Comparison of ENCODE assay signal across 7 mouse cellular contexts in the genomic region with DNA sequence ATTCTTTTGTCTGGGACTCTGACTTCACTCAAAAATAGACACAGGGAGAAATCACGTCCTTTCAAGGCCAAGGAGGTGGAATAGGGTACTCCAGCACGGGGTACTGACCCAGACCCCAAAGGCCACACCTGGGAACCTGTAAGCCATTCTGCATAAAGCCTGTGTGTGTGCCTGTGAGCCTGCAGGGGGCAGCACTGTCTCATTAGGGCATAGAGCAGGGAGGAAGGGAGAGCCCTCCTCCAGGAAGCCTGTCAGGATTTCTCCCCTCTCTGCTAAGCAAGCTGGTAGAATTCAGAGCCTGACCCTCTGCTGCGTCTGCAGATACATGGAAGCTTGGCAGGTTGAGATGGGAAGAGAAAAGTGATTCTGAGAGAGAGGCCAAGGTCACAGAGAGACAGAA. TPM values are rescaled to one million over a fixed set of nuclear protein-coding genes. Genes with fewer than 3 reads are reported as not detected.
DNase-seq lines count a peak whose midpoint lies in the region; ATAC-seq lines count a peak whose summit lies in the region.

No protein-coding gene starts in this region.

- H3K4me3 ChIP-seq in liver, embryonic 11.5 days (ENCODE audit: low read depth, low read length): no peak overlapping the region
- H3K4me3 ChIP-seq in midbrain, embryonic 11.5 days (ENCODE audit: low read depth, low read length): no peak overlapping the region

- H3K27me3 ChIP-seq in liver, embryonic 11.5 days (replicated peaks; ENCODE audit: control insufficient read depth, insufficient read depth, low read length): no peaks in the 10 kb centered on the region
- no peaks in the 10 kb centered on the region for H3K27me3 ChIP-seq in midbrain, embryonic 11.5 days (ENCODE audit: control insufficient read depth, insufficient read depth, low read length)

- H3K4me1 ChIP-seq in liver, embryonic 11.5 days (replicated peaks; ENCODE audit: control insufficient read depth, insufficient read depth, low read length): peaks cover 9% of the 10 kb centered on the region; the same call in 1 of the 2 replicates
- no peaks in the 10 kb centered on the region for H3K4me1 ChIP-seq in midbrain, embryonic 11.5 days (ENCODE audit: control insufficient read depth, insufficient read depth, low read length)

- no peak for ATAC-seq in liver, embryonic 11.5 days (replicated peaks; ENCODE audit: low FRiP score)
- no peak for ATAC-seq in cerebellum, adult (ENCODE audit: insufficient number of reproducible peaks, low FRiP score, low TSS enrichment)
- no peak for ATAC-seq in midbrain, embryonic 11.5 days (ENCODE audit: low FRiP score)

- H3K4me2 ChIP-seq in liver, embryonic 11.5 days: no peak overlapping the region
- no peak overlapping the region for H3K4me2 ChIP-seq in midbrain, embryonic 11.5 days

- no peak overlapping the region for H3K9ac ChIP-seq in liver, embryonic 11.5 days (ENCODE audit: low read depth, low read length)
- no peak overlapping the region for H3K9ac ChIP-seq in midbrain, embryonic 11.5 days (ENCODE audit: low read length)

- no peaks in the 10 kb centered on the region; the same call in 1 of the 2 replicates for H3K36me3 ChIP-seq in liver, embryonic 11.5 days (ENCODE audit: control insufficient read depth, insufficient read depth, low read length)
- no peaks in the 10 kb centered on the region for H3K36me3 ChIP-seq in midbrain, embryonic 11.5 days (ENCODE audit: control insufficient read depth, insufficient read depth, low read length)

- WGBS in liver, embryonic 11.5 days: 76% methylated on average over 3 of the region's 3 CpGs
- WGBS in midbrain, embryonic 11.5 days: 81% methylated on average over 3 of the region's 3 CpGs

- H3K27ac ChIP-seq in liver, embryonic 11.5 days (ENCODE audit: low read depth, low read length): no peak overlapping the region
- no peak overlapping the region for H3K27ac ChIP-seq in midbrain, embryonic 11.5 days (ENCODE audit: low read depth, low read length)

- DNase-seq in liver (peak; percentile 60), ZHBTc4 (ENCODE audit: low read depth, low spot score) (peak; percentile 83)
- DNase-seq in liver, embryonic 11.5 days (ENCODE audit: low spot score): no peak
- peak; percentile 65 to 71 for DNase-seq in kidney, postnatal 4 days
- DNase-seq in thymus, postnatal 0 days (ENCODE audit: low spot score): peak; percentile 51
- DNase-seq in midbrain, embryonic 11.5 days (ENCODE audit: low spot score, missing footprints): no peak

- no peaks in the 10 kb centered on the region for H3K9me3 ChIP-seq in liver, embryonic 11.5 days (ENCODE audit: control insufficient read depth, low read length)
- H3K9me3 ChIP-seq in midbrain, embryonic 11.5 days (ENCODE audit: control insufficient read depth, low read length): no peaks in the 10 kb centered on the region

RNA-seq across cellular contexts. Expression of gene Slc8b1, which starts 11.7 kb away (rescaled TPM):
- 5.1 and 5.5 TPM in 2 replicates for polyA plus RNA-seq in liver, embryonic 11.5 days (2014; fragmentation: Nextera tagmentation; extraction: Ambion mirVana)
- 4.6 and 5.0 TPM in 2 replicates for polyA plus RNA-seq in thymus, postnatal 0 days (2015; fragmentation: Nextera tagmentation; extraction: Ambion mirVana)
- polyA plus RNA-seq in midbrain, embryonic 11.5 days (2014; fragmentation: Nextera tagmentation; extraction: Ambion mirVana): 1.3 and 1.8 TPM in 2 replicates

RNA-seq across cellular contexts. Expression of gene Plbd2, which starts 19.2 kb away (rescaled TPM):
- polyA plus RNA-seq in liver, embryonic 11.5 days (2014; fragmentation: Nextera tagmentation; extraction: Ambion mirVana): 32.8 and 35.1 TPM in 2 replicates
- polyA plus RNA-seq in thymus, postnatal 0 days (2015; fragmentation: Nextera tagmentation; extraction: Ambion mirVana): 31.0 and 33.9 TPM in 2 replicates
- polyA plus RNA-seq in midbrain, embryonic 11.5 days (2014; fragmentation: Nextera tagmentation; extraction: Ambion mirVana): 20.2 and 21.9 TPM in 2 replicates

RNA-seq across cellular contexts. Expression of gene Sds, which starts 46.3 kb away (rescaled TPM):
- not detected in 2 replicates for polyA plus RNA-seq in liver, embryonic 11.5 days (2014; fragmentation: Nextera tagmentation; extraction: Ambion mirVana)
- 0.14 and 0.24 TPM in 2 replicates for polyA plus RNA-seq in thymus, postnatal 0 days (2015; fragmentation: Nextera tagmentation; extraction: Ambion mirVana)
- not detected in 2 replicates for polyA plus RNA-seq in midbrain, embryonic 11.5 days (2014; fragmentation: Nextera tagmentation; extraction: Ambion mirVana)

RNA-seq across cellular contexts. Expression of gene Sdsl, which starts 50.0 kb away (rescaled TPM):
- polyA plus RNA-seq in liver, embryonic 11.5 days (2014; fragmentation: Nextera tagmentation; extraction: Ambion mirVana): 2.3 and 2.5 TPM in 2 replicates
- polyA plus RNA-seq in thymus, postnatal 0 days (2015; fragmentation: Nextera tagmentation; extraction: Ambion mirVana): 1.2 and 1.3 TPM in 2 replicates
- 4.2 TPM in 2 replicates for polyA plus RNA-seq in midbrain, embryonic 11.5 days (2014; fragmentation: Nextera tagmentation; extraction: Ambion mirVana)

Comparison
In these comparisons a context has a peak if more than half of its experiments do, and no peak if none do; other contexts are left out.
1. DNase-seq: peak in liver (single experiment), ZHBTc4 (single experiment), kidney, postnatal 4 days (2 of 2) and thymus, postnatal 0 days (single experiment); none in liver, embryonic 11.5 days (single experiment) and midbrain, embryonic 11.5 days (single experiment).